Mouse (Mus musculus) olfactory bulb, adult 2 months (tissue): ENCODE data around the gene Atxn2l.

Experiments
- CTCF ChIP-seq: fragments of 200-500 bp; IDR thresholded peaks from 2 replicates; pipeline ENCODE4 v1.5.1; 2012; ENCODE audit warnings: low read depth, mild to moderate bottlenecking, low read length, moderate library complexity; ENCODE audit not compliant: insufficient read depth
- POLR2A ChIP-seq: fragments of 200-500 bp; IDR thresholded peaks from 2 replicates; pipeline ENCODE4 v1.6.1; 2012; ENCODE audit warnings: mild to moderate bottlenecking, low read depth, low read length, moderate library complexity; ENCODE audit not compliant: insufficient read depth

DNA sequence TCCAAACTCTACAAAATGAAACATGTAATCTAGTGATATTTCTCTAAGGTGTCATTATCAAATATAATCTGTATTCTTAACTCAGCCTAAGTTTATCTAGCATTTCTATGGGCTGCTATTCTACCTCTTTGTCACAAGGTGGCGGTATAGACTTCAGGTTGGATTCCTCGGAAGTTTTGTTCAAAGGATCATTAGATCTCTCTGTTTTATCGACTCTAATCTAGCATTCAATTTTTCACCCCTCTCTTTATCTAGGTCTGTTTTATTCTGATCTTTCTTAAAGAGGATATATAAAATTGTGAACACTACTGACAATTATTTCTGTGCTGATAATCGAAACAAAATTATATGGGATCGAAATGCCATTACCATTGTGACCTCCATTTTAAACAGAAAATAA, 21.5 kb downstream of the Atxn2l start:
- TF ChIP-seq CTCF (no peak), POLR2A (no peak)
